Mouse (Mus musculus): ENCODE measurements around the gene Galntl6. TPM values are rescaled to one million over a fixed set of nuclear protein-coding genes. Genes with fewer than 3 reads are reported as not detected.

Galntl6 gene
- polyA plus RNA-seq (2012; rRNA removed), result 5.1 and 5.7 TPM in 2 replicates

GRCm38 (mm10) chr8:58912196-58912839, at the start of gene Galntl6:
Gene Galntl6 (minus strand): TSS chr8:58912640.

GRCm38 (mm10) chr8:58911677-58912076, 763 bp downstream of the Galntl6 start, which contains the start of gene BC030500:
Gene BC030500 (plus strand): TSS chr8:58911755.

Other genes with a start within 250 kb of the Galntl6 start
- gene BC030500, start 885 bp downstream of the Galntl6 start, polyA plus RNA-seq (2012; rRNA removed), result 10.3 and 11.6 TPM in 2 replicates